Comparison of ENCODE assay signal across 22 mouse cellular contexts in genomic region chr7:143681566-143681965, GRCm38 (mm10).
"Had no signal": no experiment of that assay in that cellular context is flagged by ENCODE, and none has a peak within 500 bp of the region (broad histone marks: within the 10 kb centered on the region; RNA-seq: fewer than 3 reads in every experiment).

No protein-coding gene starts in this region.

- ATAC-seq: forebrain, postnatal 0 days; hindbrain, postnatal 0 days; intestine, embryonic 16.5 days had no signal

- H3K9ac ChIP-seq: forebrain, postnatal 0 days; heart, embryonic 13.5 days; heart, embryonic 15.5 days; hindbrain, embryonic 13.5 days; hindbrain, embryonic 15.5 days; limb, embryonic 13.5 days; limb, embryonic 15.5 days had no signal

- H3K9me3 ChIP-seq: heart, embryonic 10.5 days; heart, embryonic 13.5 days; heart, embryonic 15.5 days; hindbrain, embryonic 13.5 days; hindbrain, embryonic 15.5 days; limb, embryonic 13.5 days; limb, embryonic 15.5 days had no signal

- H3K36me3 ChIP-seq: heart, embryonic 10.5 days; heart, embryonic 13.5 days; heart, embryonic 15.5 days; hindbrain, embryonic 13.5 days; hindbrain, embryonic 15.5 days; limb, embryonic 13.5 days; limb, embryonic 15.5 days had no signal

- H3K4me1 ChIP-seq: heart, embryonic 10.5 days; heart, embryonic 15.5 days; limb, embryonic 13.5 days had no signal

- H3K27ac ChIP-seq: heart, embryonic 10.5 days; heart, embryonic 13.5 days; heart, embryonic 15.5 days; hindbrain, embryonic 13.5 days; hindbrain, embryonic 15.5 days; hindbrain, postnatal 0 days; limb, embryonic 13.5 days; limb, embryonic 15.5 days had no signal

- H3K4me2 ChIP-seq: heart, embryonic 13.5 days; heart, embryonic 15.5 days; hindbrain, embryonic 13.5 days; hindbrain, embryonic 15.5 days; limb, embryonic 13.5 days; limb, embryonic 15.5 days had no signal

- H3K4me3 ChIP-seq: heart, embryonic 10.5 days; heart, embryonic 13.5 days; heart, embryonic 15.5 days; hindbrain, embryonic 13.5 days; hindbrain, embryonic 15.5 days; limb, embryonic 13.5 days; limb, embryonic 15.5 days had no signal

- H3K27me3 ChIP-seq: heart, embryonic 13.5 days; heart, embryonic 15.5 days; hindbrain, embryonic 15.5 days; limb, embryonic 13.5 days; limb, embryonic 15.5 days had no signal

- DNase-seq: forebrain, postnatal 0 days; gastrocnemius, postnatal 14 days; gastrocnemius, postnatal 36 days; heart, adult 18-20 months; heart, postnatal 14 days; heart, postnatal 36 days; kidney, adult 11 months; kidney, adult 8-10 months; kidney, postnatal 14 days; kidney, postnatal 36 days; layer of hippocampus, adult 9-11 months; layer of hippocampus, postnatal 36 days; left cerebral cortex, postnatal 4 days had no signal
